Mouse (Mus musculus): Measurements from ENCODE around the gene Srpr. TPM values are rescaled to one million over a fixed set of nuclear protein-coding genes. Genes with fewer than 3 reads are reported as not detected.

Srpr gene
- polyA plus RNA-seq (2011; ENCODE audit: insufficient read depth, insufficient read length, low read depth, missing spikeins) = 96.9 and 100 TPM in 2 replicates

DNA sequence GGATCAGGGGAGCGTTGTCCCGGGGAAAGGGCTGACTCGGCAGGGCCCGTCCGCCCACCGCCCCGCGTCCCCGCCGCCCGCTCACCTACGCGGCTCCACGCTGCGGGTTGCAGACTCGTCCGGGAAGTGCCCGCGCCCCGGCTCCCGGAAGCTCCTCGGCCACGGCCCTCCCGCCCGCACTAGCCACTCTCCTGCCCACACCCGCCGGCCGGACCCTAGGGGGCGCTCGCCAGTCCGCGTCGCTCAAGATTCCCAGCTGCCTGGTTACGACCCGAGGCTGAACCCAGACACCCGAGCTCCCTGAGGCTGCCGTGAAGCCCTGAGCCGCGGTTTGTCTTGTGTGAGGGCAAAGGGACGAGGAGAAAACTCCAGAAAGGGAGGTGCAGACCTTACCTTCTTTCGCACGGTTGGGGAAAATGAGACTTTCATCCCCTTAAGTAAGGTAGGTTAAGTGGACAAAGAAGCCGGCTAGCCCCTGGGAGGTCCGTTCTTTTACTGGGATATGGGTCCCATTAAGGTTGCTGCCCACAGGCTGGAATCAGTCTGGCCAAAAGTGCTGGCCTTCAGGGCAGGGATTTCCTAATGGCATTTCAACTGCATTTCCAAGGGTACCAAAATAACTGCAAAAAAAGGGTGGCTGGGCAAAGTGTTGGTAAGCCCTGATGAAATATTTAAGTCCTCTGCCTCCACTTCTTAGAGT is at the start of gene Srpr, which contains the start of gene Tirap:
TSS of gene Srpr (plus strand) at position 404 of the 700 bp plus-strand sequence.
TSS of gene Tirap (minus strand) at position 520 of the 700 bp plus-strand sequence.
- no peak within 1 kb of the TSS for H3K27ac ChIP-seq (ENCODE audit: insufficient read depth, low read length)
- H3K27me3 ChIP-seq (ENCODE audit: control insufficient read depth, insufficient read depth, low read length, poor library complexity, severe bottlenecking) = no peaks in the 10 kb centered on the region
- TF ChIP-seq CTCF (IDR thresholded peaks at IDR 0.05; ENCODE audit: low read depth, low read length) = peak; percentile 66
- TF ChIP-seq EP300 (IDR thresholded peaks at IDR 0.05; ENCODE audit: insufficient read depth, low read depth, low read length) = no peak
- peak within 1 kb of the TSS; percentile 67 for H3K4me3 ChIP-seq (ENCODE audit: low read depth, low read length)
- peak within 1 kb of the TSS; percentile 81 for H3K9ac ChIP-seq (ENCODE audit: low read depth, poor library complexity, severe bottlenecking)
- no peaks in the 10 kb centered on the region for H3K4me1 ChIP-seq (ENCODE audit: control insufficient read depth, insufficient read depth, low read length)
- no peaks in the 10 kb centered on the region for H3K9me3 ChIP-seq (replicated peaks; ENCODE audit: control insufficient read depth, insufficient read depth, low read length, poor library complexity, severe bottlenecking)
- H3K36me3 ChIP-seq (ENCODE audit: control insufficient read depth, insufficient read depth, low read length, poor library complexity, severe bottlenecking) = peaks cover 5% of the 10 kb centered on the region

DNA sequence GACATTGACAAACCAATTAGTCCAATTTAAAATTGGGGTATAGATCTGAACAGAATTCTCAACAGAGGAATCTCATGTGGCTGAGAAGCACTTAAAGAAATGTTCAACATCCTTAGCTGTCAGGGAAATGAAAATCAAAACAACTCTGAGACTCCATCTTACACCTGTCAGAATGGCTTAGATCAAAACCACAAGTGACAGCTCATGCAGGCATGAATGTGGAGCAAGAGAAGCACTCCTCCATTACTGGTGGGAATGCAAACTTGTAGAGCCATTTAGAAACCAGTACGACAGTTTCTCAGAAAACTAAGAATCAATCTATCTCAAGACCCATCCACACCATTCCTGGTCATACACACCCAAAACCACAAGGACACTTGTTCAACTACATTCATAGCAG is 47.1 kb upstream of the Srpr start:
- Histone ChIP-seq H3K36me3 (ENCODE audit: control insufficient read depth, insufficient read depth, low read length, poor library complexity, severe bottlenecking) (no peaks in the 10 kb centered on the region), H3K27me3 (ENCODE audit: control insufficient read depth, insufficient read depth, low read length, poor library complexity, severe bottlenecking) (no peaks in the 10 kb centered on the region), H3K27ac (ENCODE audit: insufficient read depth, low read length) (no peak overlapping the region), H3K9ac (ENCODE audit: low read depth, poor library complexity, severe bottlenecking) (no peak overlapping the region), H3K4me1 (ENCODE audit: control insufficient read depth, insufficient read depth, low read length) (no peaks in the 10 kb centered on the region), H3K4me3 (ENCODE audit: low read depth, low read length) (no peak overlapping the region), H3K9me3 (replicated peaks; ENCODE audit: control insufficient read depth, insufficient read depth, low read length, poor library complexity, severe bottlenecking) (no peaks in the 10 kb centered on the region)
- TF ChIP-seq POLR2A (IDR thresholded peaks at IDR 0.05; ENCODE audit: insufficient read depth, low read length) = no peak
- TF ChIP-seq CTCF (IDR thresholded peaks at IDR 0.05; ENCODE audit: low read depth, low read length) = no peak
- no peak for TF ChIP-seq EP300 (IDR thresholded peaks at IDR 0.05; ENCODE audit: insufficient read depth, low read depth, low read length)

- H3K4me3 ChIP-seq (ENCODE audit: low read depth, low read length) = no peak overlapping the region
- H3K4me1 ChIP-seq (ENCODE audit: control insufficient read depth, insufficient read depth, low read length) = no peaks in the 10 kb centered on the region
- no peak for TF ChIP-seq CTCF (IDR thresholded peaks at IDR 0.05; ENCODE audit: low read depth, low read length)
- TF ChIP-seq EP300 (IDR thresholded peaks at IDR 0.05; ENCODE audit: insufficient read depth, low read depth, low read length) = no peak
- no peak for TF ChIP-seq POLR2A (IDR thresholded peaks at IDR 0.05; ENCODE audit: insufficient read depth, low read length)
- H3K27ac ChIP-seq (ENCODE audit: insufficient read depth, low read length) = no peak overlapping the region
- no peak overlapping the region for H3K9ac ChIP-seq (ENCODE audit: low read depth, poor library complexity, severe bottlenecking)
- H3K27me3 ChIP-seq (ENCODE audit: control insufficient read depth, insufficient read depth, low read length, poor library complexity, severe bottlenecking) = no peaks in the 10 kb centered on the region
- H3K36me3 ChIP-seq (ENCODE audit: control insufficient read depth, insufficient read depth, low read length, poor library complexity, severe bottlenecking) = no peaks in the 10 kb centered on the region
- no peaks in the 10 kb centered on the region for H3K9me3 ChIP-seq (replicated peaks; ENCODE audit: control insufficient read depth, insufficient read depth, low read length, poor library complexity, severe bottlenecking)
Measured at GRCm38 (mm10) chr9:35156002-35156710, 43.8 kb upstream of the Srpr start.

- H3K4me1 ChIP-seq (ENCODE audit: control insufficient read depth, insufficient read depth, low read length) = no peaks in the 10 kb centered on the region
- no peak overlapping the region for H3K9ac ChIP-seq (ENCODE audit: low read depth, poor library complexity, severe bottlenecking)
- no peaks in the 10 kb centered on the region for H3K27me3 ChIP-seq (ENCODE audit: control insufficient read depth, insufficient read depth, low read length, poor library complexity, severe bottlenecking)
- H3K27ac ChIP-seq (ENCODE audit: insufficient read depth, low read length) = no peak overlapping the region
- TF ChIP-seq EP300 (IDR thresholded peaks at IDR 0.05; ENCODE audit: insufficient read depth, low read depth, low read length) (no peak), CTCF (IDR thresholded peaks at IDR 0.05; ENCODE audit: low read depth, low read length) (no peak), POLR2A (IDR thresholded peaks at IDR 0.05; ENCODE audit: insufficient read depth, low read length) (no peak)
- H3K4me3 ChIP-seq (ENCODE audit: low read depth, low read length) = no peak overlapping the region
- no peaks in the 10 kb centered on the region for H3K9me3 ChIP-seq (replicated peaks; ENCODE audit: control insufficient read depth, insufficient read depth, low read length, poor library complexity, severe bottlenecking)
- H3K36me3 ChIP-seq (ENCODE audit: control insufficient read depth, insufficient read depth, low read length, poor library complexity, severe bottlenecking) = no peaks in the 10 kb centered on the region
Measured at GRCm38 (mm10) chr9:35156862-35157261, 43.1 kb upstream of the Srpr start.

- no peaks in the 10 kb centered on the region for H3K9me3 ChIP-seq (replicated peaks; ENCODE audit: control insufficient read depth, insufficient read depth, low read length, poor library complexity, severe bottlenecking)
- no peak overlapping the region for H3K4me3 ChIP-seq (ENCODE audit: low read depth, low read length)
- no peaks in the 10 kb centered on the region for H3K27me3 ChIP-seq (ENCODE audit: control insufficient read depth, insufficient read depth, low read length, poor library complexity, severe bottlenecking)
- H3K36me3 ChIP-seq (ENCODE audit: control insufficient read depth, insufficient read depth, low read length, poor library complexity, severe bottlenecking) = no peaks in the 10 kb centered on the region
- H3K4me1 ChIP-seq (ENCODE audit: control insufficient read depth, insufficient read depth, low read length) = no peaks in the 10 kb centered on the region
- TF ChIP-seq CTCF (IDR thresholded peaks at IDR 0.05; ENCODE audit: low read depth, low read length) (no peak), POLR2A (IDR thresholded peaks at IDR 0.05; ENCODE audit: insufficient read depth, low read length) (no peak), EP300 (IDR thresholded peaks at IDR 0.05; ENCODE audit: insufficient read depth, low read depth, low read length) (no peak)
- H3K27ac ChIP-seq (ENCODE audit: insufficient read depth, low read length) = no peak overlapping the region
- no peak overlapping the region for H3K9ac ChIP-seq (ENCODE audit: low read depth, poor library complexity, severe bottlenecking)
Measured at GRCm38 (mm10) chr9:35158477-35158876, 41.5 kb upstream of the Srpr start.

GRCm38 (mm10) chr9:35160662-35161061 is 39.3 kb upstream of the Srpr start:
- no peak overlapping the region for H3K4me3 ChIP-seq (ENCODE audit: low read depth, low read length)
- TF ChIP-seq POLR2A (IDR thresholded peaks at IDR 0.05; ENCODE audit: insufficient read depth, low read length) (no peak), EP300 (IDR thresholded peaks at IDR 0.05; ENCODE audit: insufficient read depth, low read depth, low read length) (no peak), CTCF (IDR thresholded peaks at IDR 0.05; ENCODE audit: low read depth, low read length) (no peak)
- no peaks in the 10 kb centered on the region; the same call in 1 of the 2 replicates for H3K36me3 ChIP-seq (ENCODE audit: control insufficient read depth, insufficient read depth, low read length, poor library complexity, severe bottlenecking)
- no peaks in the 10 kb centered on the region for H3K4me1 ChIP-seq (ENCODE audit: control insufficient read depth, insufficient read depth, low read length)
- no peak overlapping the region for H3K9ac ChIP-seq (ENCODE audit: low read depth, poor library complexity, severe bottlenecking)
- H3K27me3 ChIP-seq (ENCODE audit: control insufficient read depth, insufficient read depth, low read length, poor library complexity, severe bottlenecking) = no peaks in the 10 kb centered on the region
- H3K9me3 ChIP-seq (replicated peaks; ENCODE audit: control insufficient read depth, insufficient read depth, low read length, poor library complexity, severe bottlenecking) = no peaks in the 10 kb centered on the region
- H3K27ac ChIP-seq (ENCODE audit: insufficient read depth, low read length) = no peak overlapping the region

Measured in ES-Bruce4 (cell line).